Mouse (Mus musculus): Measurements from ENCODE around the gene Ces1d.

Gene Ces1d

DNA sequence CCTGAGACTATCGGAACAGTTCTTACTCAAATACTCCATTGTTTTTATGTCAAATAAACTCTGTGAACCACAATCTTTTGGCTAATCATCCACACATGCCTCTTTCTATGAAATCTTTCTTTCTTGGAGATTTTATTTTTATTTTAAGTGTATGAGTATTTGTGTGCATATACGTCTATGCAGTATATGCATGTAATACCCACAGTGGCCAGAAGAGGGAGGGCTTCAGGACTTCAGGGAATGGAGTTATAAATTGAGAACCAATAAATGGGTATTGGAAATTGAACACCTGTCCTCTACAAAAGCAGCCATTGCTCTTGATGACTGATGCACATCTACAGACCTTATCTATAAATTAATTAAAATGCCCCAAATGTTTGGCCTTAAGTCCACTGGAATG is 65.4 kb downstream of the Ces1d start:
- DNase-seq = no peak

DNA sequence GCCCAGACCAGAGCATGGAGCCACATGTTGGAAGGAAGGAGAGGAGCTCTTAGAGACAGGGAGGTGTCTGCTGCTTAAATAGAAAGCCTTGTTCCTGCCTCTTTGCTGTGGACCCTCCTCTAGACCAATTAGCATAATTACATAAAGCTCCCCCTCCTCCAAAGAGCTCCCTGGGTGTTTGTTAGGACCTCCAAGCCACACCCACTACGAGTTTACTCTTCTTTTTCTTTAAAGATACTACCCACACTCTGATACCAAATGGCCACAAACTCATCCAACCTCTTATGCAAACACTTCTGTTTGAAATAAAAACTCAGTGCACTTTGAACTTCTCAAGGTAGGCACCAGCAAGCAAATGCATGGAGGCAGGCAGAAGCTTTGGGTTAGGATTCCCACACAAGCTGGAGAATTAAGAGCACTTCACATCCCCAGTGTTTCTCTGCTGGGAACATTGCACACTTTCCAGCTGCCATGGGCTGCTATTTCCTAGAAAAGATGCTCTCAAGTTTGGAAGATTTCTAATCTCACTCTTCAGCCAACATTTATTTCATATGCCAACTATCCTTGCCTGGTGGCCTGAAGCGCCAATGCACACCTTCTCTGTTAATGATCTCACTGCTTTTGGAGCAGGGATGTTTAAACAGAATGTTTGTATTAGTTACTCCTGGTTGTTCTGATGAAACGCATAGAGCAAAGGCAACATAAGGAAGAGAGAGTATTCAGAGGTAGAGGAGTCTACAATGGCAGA is 66.2 kb downstream of the Ces1d start, which contains the start of gene Ces1c:
TSS of gene Ces1c (minus strand) at position 51 of the 748 bp plus-strand sequence.
- no peak for DNase-seq

DNA sequence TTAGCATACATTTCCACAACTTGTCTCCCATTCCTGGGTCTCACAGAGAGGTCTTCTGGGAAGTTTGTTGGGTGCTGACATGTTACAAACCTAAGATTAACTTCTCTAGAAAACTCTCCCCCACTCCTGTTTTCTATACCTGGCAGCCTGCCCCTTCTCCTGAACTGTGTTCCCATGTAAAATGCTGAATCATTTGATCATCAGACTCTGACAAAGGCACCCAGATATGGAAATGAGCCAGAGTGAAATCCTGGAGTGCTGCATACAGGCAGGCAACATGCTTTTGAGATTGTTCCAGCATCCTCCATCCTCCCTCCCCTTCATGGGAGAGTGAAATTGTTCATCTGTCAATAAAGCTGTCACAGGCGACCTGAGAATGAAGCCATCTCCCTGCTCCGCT is 71.2 kb downstream of the Ces1d start:
- DNase-seq = no peak

DNA sequence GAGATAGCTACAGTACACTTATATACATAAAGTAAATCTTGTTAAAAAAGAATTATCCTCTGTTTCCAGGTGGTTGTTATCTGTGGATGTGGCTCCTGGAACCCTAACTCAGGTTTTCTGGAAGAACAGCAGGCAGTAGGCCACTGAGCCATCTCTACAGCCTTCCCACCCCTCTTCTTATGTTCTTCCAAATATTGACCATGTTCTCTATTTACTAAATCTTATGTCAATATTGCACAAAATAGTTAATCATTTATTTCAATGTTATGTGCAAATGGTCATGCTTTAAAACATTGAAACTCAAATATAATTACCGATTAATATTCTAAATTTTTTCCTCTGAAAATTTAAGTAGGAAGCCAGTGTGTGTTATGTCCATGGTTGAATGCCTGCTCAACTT is 75.6 kb downstream of the Ces1d start:
- no peak for DNase-seq

All from spleen, adult 18-20 months (tissue).